Mouse (Mus musculus): Measurements from ENCODE around the gene Zfp580. TPM values are rescaled to one million over a fixed set of nuclear protein-coding genes. Genes with fewer than 3 reads are reported as not detected.
A peak's percentile ranks its signal among the peaks of the same experiment; 100 is the strongest.
"Not testable (repeated sequence)": the region's sequence is repeated elsewhere in the genome, so short reads cannot be mapped to it uniquely, and the experiment has no call there.

The Zfp580 gene
- 10 to 100 TPM; 34.1 to 35.7 TPM for total RNA-seq (2021)
- long read RNA-seq, experiment 1, transcript Zfp580-201 (2 exons, 1,096 nt), result major isoform, 25 of 30 reads
- long read RNA-seq, experiment 1, partial matches to known transcripts, result 0 of 30 reads
- long read RNA-seq, experiment 1, other reads (novel, unspliced or antisense), result 5 of 30 reads
- long read RNA-seq, experiment 2, transcript Zfp580-201 (2 exons, 1,096 nt), result major isoform, 21 of 22 reads
- long read RNA-seq, experiment 2, partial matches to known transcripts, result 1 of 22 reads
- long read RNA-seq, experiment 2, other reads (novel, unspliced or antisense), result 0 of 22 reads

- peak; percentile 63 to 77 for DNase-seq (ENCODE audit: low spot score in 2 of 2)
- H3K27ac ChIP-seq, result peak within 1 kb of the TSS; percentile 96
- peak within 1 kb of the TSS; percentile 72 for H3K4me3 ChIP-seq
- no peak for TF ChIP-seq CTCF (conservative IDR thresholded peaks at IDR 0.05)
These were observed at the start of gene Zfp580 for GRCm38 (mm10) chr7:5051193-5052192. Gene Zfp580 (plus strand): TSS chr7:5051538.

DNA sequence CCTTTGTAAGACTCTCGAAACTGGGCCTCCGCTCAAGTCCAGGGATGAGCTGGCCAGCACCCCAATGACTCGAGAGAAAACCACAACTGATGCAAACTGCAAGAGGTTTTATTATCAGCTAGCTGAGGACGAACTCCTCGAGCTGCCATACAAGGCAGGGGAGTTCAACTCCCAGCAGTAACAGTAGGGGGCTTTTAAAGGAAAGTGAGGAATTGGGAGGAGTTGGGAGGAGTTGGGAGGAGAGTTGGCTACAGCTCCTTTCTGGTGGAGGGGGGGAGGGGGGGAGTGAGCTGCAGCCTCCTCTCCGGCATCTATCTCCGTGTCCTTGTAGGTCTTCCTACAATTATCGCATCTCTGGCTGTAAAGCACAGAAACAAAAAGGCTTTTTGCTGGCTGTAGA is 48.5 kb upstream of the Zfp580 start:
- not testable (repeated sequence) for H3K4me3 ChIP-seq; DNase-seq (ENCODE audit: low spot score in 2 of 2); H3K27ac ChIP-seq

GRCm38 (mm10) chr7:5008229-5008628 is 43.1 kb upstream of the Zfp580 start:
- H3K27ac ChIP-seq, result no peak overlapping the region
- TF ChIP-seq CTCF (conservative IDR thresholded peaks at IDR 0.05), result 0 out of 2 replicates have a peak, but pooled peaks have one; percentile 4
- no peak for DNase-seq (ENCODE audit: low spot score in 2 of 2)
- no peak overlapping the region for H3K4me3 ChIP-seq

DNA sequence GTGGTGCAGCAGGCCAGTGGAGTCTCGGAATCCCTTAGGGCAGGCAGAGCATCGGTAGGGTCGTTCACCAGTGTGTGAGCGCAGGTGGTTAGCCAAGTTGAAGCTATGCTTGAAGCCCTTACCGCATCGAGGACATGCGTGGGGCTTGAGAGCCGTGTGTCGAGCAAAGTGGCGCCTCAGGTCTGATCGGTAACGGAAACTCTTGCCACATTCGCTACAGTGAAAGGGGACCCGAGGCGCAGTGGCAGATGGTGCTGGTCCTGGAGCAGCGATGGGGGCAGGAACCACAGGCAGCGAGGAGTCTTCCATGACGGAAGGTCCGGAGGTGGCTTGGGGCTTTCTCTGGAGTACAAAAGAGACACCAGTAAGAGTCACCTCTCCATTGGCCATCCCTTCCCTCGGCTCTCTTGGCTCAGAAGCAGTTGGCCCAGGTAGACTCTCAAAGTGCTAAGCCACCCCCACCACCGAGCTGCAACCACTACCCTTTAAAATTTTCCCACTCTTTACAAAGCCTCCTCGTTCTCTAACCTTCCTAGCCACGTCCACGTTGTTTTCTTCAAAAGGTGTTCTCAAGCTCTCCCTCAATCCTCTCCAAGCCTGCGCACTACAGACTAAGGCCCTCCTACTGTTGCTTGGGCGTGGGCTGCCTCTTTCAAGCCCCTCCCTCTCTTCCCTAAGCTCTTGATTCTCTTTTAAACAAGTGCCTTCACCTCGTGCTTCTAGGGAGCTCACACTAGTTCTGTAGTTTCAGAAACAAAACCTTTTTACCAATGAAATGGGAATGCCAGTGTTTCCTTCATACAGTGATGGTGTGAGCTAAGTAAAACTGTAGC is 38.4 kb upstream of the Zfp580 start:
- H3K27ac ChIP-seq, result no peak overlapping the region
- no peak for TF ChIP-seq CTCF (conservative IDR thresholded peaks at IDR 0.05)
- H3K4me3 ChIP-seq, result no peak overlapping the region
- DNase-seq (ENCODE audit: low spot score in 2 of 2), result no peak

DNA sequence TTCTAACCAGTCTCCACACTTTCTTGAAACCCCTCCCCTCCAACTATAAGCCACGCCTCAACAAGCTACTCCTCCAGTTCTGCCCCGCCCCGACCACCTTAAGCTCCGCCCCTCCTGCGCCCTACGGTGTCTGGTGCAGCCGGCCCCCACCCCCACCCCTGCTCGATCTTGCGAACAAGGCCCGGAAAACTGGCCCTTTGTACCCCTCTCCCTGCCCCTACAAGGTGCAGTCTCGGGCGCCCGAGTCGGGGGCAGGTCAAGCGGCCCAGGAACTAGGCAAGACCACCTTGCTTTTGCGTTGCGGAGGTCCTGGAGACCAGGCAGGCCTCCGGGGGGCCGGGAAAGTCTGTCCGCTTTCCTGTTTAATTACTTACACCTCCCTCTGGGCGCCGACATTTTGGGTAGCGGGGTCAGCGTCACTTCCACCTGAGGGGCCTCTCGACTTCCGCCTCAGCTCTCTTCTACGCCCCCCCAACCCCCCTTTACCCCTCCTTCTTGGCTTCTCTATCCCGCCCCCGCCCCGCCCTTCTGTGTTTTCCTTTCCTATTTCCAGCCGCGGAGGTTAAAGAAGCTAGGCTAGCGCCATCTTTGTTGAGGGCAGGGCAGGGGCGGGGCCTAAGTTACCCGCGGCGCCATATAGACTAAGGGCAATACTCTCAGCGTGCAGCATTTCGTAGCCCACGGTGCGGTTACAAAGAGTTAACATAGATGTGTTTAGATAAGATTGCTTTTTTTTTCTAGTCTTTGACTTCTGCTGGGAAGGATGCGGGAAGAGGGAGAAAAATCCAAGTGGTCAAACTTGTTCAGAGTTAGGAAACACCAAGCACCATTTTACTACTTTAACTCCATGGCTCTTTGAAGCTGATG is 36.9 kb upstream of the Zfp580 start, which contains the start of the genes Zfp524 and Fiz1:
Gene Zfp524, plus strand, starts transcription at position 165 of the 867 bp plus-strand sequence.
Gene Fiz1, minus strand, starts transcription at position 447 of the 867 bp plus-strand sequence.
- Histone ChIP-seq H3K4me3 (peak within 1 kb of the TSS; percentile 91), H3K27ac (peak within 1 kb of the TSS; percentile 97)
- DNase-seq (ENCODE audit: low spot score in 2 of 2), result peak; percentile 96 to 97
- TF ChIP-seq CTCF (conservative IDR thresholded peaks at IDR 0.05), result no peak

DNA sequence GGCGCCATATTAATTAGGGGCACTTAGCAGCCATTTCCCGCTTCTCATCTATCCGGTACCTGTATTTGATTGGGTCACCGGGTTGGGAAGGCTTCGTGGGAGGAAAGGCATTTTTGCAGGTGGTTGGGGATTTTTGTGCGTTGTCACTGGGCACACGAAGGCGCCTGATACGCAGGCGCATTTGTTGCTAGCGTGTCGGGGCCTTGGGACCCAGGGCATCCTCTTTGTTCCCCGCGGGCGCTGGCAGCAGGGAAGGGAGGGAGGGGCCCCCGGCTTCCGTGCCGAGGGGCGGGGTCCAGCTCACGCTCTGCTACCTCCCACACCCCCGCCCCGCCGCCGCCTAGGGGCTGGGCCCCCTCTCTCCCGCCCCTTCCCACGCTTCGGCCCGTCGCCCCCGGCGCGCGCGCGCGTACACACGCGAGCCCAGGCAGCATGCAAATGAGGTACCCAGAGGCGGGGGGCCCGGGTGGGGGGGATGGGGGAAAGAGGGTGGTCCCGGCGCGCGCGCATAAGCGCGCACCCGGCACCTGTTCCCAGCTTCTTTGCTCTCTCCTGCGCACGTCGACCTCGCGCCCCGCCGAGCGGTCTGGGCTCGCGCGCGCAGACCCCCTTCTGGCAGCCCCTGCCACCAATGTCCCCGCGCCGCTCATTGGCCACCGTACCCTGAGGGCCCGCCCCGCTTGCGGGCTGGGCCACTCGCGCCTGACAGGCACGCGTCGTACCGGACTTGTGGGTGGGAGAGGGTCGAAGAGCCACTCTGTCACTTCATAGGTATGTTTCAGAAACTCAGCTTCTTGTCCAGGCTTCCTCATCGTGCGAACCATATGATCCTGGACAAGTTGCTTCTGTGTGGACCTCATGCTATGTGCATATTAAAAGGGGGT is 36.0 kb upstream of the Zfp580 start, which contains the start of gene Gm44973:
Gene Gm44973, plus strand, starts transcription at position 379 of the 884 bp plus-strand sequence.
- no peak; the same call in 1 of the 2 replicates for TF ChIP-seq CTCF (conservative IDR thresholded peaks at IDR 0.05)
- Histone ChIP-seq H3K27ac (peak within 1 kb of the TSS; percentile 97), H3K4me3 (peak within 1 kb of the TSS; percentile 91)
- DNase-seq (ENCODE audit: low spot score in 2 of 2), result peak; percentile 91 to 92

DNA sequence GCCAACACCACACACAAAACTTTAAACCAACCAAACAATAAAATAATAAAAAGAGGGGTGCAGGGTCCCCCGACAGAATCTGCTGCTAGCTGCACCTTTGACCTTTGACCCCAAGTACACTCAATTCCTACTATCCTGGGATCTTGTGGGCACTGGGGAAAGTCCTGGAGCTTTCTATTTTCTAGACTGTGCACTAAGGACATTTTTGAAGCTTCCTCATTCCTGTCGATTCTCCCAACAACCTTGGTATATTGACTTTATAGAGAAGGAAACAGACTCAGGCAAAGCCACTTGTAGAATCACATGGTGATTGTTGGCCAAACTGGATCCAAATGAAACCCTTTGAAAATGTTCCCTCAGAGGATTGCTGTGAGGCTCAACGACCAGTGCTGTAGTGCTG is 35.3 kb upstream of the Zfp580 start:
- H3K4me3 ChIP-seq, result peak overlapping the region; percentile 91
- no peak for TF ChIP-seq CTCF (conservative IDR thresholded peaks at IDR 0.05)
- no peak for DNase-seq (ENCODE audit: low spot score in 2 of 2)
- H3K27ac ChIP-seq, result peak overlapping the region; percentile 97

- no peak for TF ChIP-seq CTCF (conservative IDR thresholded peaks at IDR 0.05)
- no peak overlapping the region for H3K4me3 ChIP-seq
- no peak overlapping the region for H3K27ac ChIP-seq
- no peak for DNase-seq (ENCODE audit: low spot score in 2 of 2)
These were observed 34.4 kb upstream of the Zfp580 start for GRCm38 (mm10) chr7:5016920-5017319.

DNA sequence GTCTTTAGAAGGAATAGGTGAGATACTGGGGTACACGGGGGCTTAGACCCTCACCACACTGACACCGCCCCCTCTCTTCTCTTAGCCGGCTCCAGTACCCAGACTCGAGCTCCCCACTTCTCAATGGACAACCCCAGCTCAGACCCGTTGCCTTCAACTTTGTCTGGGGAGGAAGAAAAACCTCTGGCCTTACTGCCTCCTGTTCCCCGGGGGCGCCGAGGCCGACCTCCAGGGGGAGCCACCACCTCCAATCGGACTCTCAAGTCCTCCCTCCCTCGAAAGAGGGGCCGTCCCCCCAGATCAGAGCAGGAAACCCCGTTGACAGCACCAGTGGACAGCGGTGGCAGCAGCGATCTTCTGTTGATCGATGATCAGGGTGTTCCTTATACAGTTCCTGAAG is 34.0 kb upstream of the Zfp580 start:
- TF ChIP-seq CTCF (conservative IDR thresholded peaks at IDR 0.05), result peak; percentile 59
- no peak overlapping the region for H3K27ac ChIP-seq
- no peak for DNase-seq (ENCODE audit: low spot score in 2 of 2)
- no peak overlapping the region for H3K4me3 ChIP-seq

DNA sequence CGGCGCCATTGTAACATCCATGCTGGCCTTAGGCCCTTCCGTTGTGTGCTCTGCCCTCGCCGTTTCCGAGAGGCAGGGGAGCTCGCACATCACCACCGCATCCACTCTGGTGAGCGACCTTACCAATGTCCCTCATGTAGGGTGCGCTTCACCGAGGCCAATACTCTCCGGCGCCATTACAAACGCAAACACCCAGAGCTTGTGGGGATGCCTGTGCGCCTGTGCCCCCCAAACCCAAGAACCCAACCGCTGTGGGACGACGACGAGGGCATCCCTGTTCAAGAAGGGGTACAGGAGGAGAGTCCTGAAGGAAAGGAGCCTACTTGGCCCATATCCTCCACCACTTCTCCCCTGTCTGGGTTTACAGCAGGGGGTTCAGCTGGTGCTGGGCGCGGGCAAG is 33.4 kb upstream of the Zfp580 start:
- H3K27ac ChIP-seq, result no peak overlapping the region
- no peak for DNase-seq (ENCODE audit: low spot score in 2 of 2)
- no peak overlapping the region for H3K4me3 ChIP-seq

DNA sequence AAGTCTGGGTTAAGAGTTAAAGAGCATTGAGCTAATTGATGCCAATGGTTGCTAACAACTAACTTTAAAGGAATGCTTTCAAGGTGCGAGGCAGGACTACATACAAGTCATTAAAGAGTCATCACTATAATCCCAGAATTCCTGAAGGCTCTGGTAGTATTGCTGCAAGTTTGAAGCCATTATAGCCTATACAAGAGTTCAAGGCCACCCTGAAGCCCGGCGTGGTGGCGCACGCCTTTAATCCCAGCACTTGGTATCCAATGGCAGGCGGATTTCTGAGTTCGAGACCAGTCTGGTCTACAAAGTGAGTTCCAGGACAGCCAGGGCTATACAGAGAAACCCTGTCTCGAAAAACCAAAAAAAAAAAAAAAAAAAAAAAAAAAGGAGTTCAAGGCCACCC is 31.8 kb upstream of the Zfp580 start:
- peak overlapping the region; percentile 96 for H3K27ac ChIP-seq
- peak overlapping the region; percentile 92 for H3K4me3 ChIP-seq
- DNase-seq (ENCODE audit: low spot score in 2 of 2), result not testable (repeated sequence)

More for the DNA sequence above, 33.4 kb upstream of the Zfp580 start:
- TF ChIP-seq CTCF (conservative IDR thresholded peaks at IDR 0.05), result no peak

Measured in layer of hippocampus, adult 2 months (tissue).